Mouse (Mus musculus): ENCODE results near the gene Abhd17c.

GRCm38 (mm10) chr7:84120142-84120760, 31.4 kb downstream of the Abhd17c start:
- TF ChIP-seq POLR2A (IDR thresholded peaks at IDR 0.05; ENCODE audit: low read depth, low read length) (no peak), CTCF (IDR thresholded peaks at IDR 0.05; ENCODE audit: extremely low read depth, insufficient read depth, insufficient read length, insufficient replicate concordance) (no peak)

Measured in spleen, adult 2 months (tissue).